Mouse (Mus musculus) embryonic facial prominence, embryonic 12.5 days (tissue): ENCODE measurements around the gene Kif16b. TPM values are rescaled to one million over a fixed set of nuclear protein-coding genes. Genes with fewer than 3 reads are reported as not detected.

Experiments used
- ATAC-seq: fragments of 200-750 bp; cut with Nextera tagmentation; 2 replicates; pipeline ENCODE4 v1.8.0; 2017; ENCODE audit not compliant: insufficient number of reproducible peaks, insufficient read depth, low FRiP score, low TSS enrichment
- H3K27ac ChIP-seq: fragments of 300-500 bp; sonication (generic); 2 replicates; pipeline ENCODE4 v1.5.1; 2016; ENCODE audit warnings: mild to moderate bottlenecking
- H3K27me3 ChIP-seq: fragments of 300-500 bp; sonication (generic); 2 replicates; pipeline ENCODE4 v1.6.1; 2016; ENCODE audit warnings: mild to moderate bottlenecking, moderate library complexity
- H3K36me3 ChIP-seq: fragments of 300-500 bp; sonication (generic); 2 replicates; pipeline ENCODE4 v1.6.1; 2016; ENCODE audit warnings: mild to moderate bottlenecking
- H3K4me1 ChIP-seq: fragments of 300-500 bp; sonication (generic); 2 replicates; pipeline ENCODE4 v1.6.1; 2016
- H3K4me2 ChIP-seq: fragments of 300-500 bp; sonication (generic); replicated peaks from 2 replicates; pipeline ENCODE4 v1.6.1; 2016; ENCODE audit warnings: mild to moderate bottlenecking, moderate library complexity
- H3K4me3 ChIP-seq: fragments of 300-500 bp; sonication (generic); 2 replicates; pipeline ENCODE4 v1.5.1; 2016; ENCODE audit warnings: mild to moderate bottlenecking
- H3K9ac ChIP-seq: fragments of 300-500 bp; sonication (generic); 2 replicates; pipeline ENCODE4 v1.6.1; 2016; ENCODE audit warnings: mild to moderate bottlenecking, moderate library complexity
- H3K9me3 ChIP-seq: fragments of 300-500 bp; sonication (generic); 2 replicates; pipeline ENCODE4 v1.6.1; 2016; ENCODE audit warnings: mild to moderate bottlenecking, moderate library complexity
- WGBS: fragments of 180-500 bp; shearing (Covaris S2); methylation state at CpG from one replicate; pipeline ENCODE4 v1.1.7; 2016; 5-methylcytosine and 5-hydroxymethylcytosine counted together
- polyA plus RNA-seq: library from polyadenylated mRNA; unstranded; fragments of >200 nt; fragmentation: Nextera tagmentation; extraction: Ambion mirVana; gene quantifications from 2 replicates; pipeline ENCODE4 v1.2.1, GENCODE M21; 2016

Kif16b gene
- polyA plus RNA-seq, 1 experiment from 2014 or later: 11.3 TPM

GRCm38 (mm10) chr2:142891283-142891682 is 10.0 kb downstream of the Kif16b start:
- ATAC-seq: no peak
- WGBS: 68% methylated on average over 2 of the region's 2 CpGs

GRCm38 (mm10) chr2:142884456-142884855 is 16.9 kb downstream of the Kif16b start:
- no peak overlapping the region for H3K4me2 ChIP-seq
- H3K27ac ChIP-seq: no peak overlapping the region
- H3K4me3 ChIP-seq: no peak overlapping the region
- no peaks in the 10 kb centered on the region for H3K9me3 ChIP-seq
- H3K36me3 ChIP-seq: no peaks in the 10 kb centered on the region
- H3K4me1 ChIP-seq: peaks cover 15% of the 10 kb centered on the region
- H3K27me3 ChIP-seq: no peaks in the 10 kb centered on the region
- ATAC-seq: no peak
- H3K9ac ChIP-seq: no peak overlapping the region
- 95% methylated on average over 4 of the region's 4 CpGs for WGBS

More at GRCm38 (mm10) chr2:142891283-142891682, 10.0 kb downstream of the Kif16b start:
- Histone ChIP-seq H3K4me3 (no peak overlapping the region), H3K36me3 (no peaks in the 10 kb centered on the region), H3K9me3 (no peaks in the 10 kb centered on the region), H3K27ac (no peak overlapping the region), H3K27me3 (no peaks in the 10 kb centered on the region), H3K9ac (no peak overlapping the region), H3K4me2 (no peak overlapping the region), H3K4me1 (peaks cover 10% of the 10 kb centered on the region)

GRCm38 (mm10) chr2:142883625-142883994 is 17.7 kb downstream of the Kif16b start:
- no peaks in the 10 kb centered on the region for H3K9me3 ChIP-seq
- ATAC-seq: no peak
- H3K27me3 ChIP-seq: no peaks in the 10 kb centered on the region
- H3K4me3 ChIP-seq: no peak overlapping the region
- H3K9ac ChIP-seq: no peak overlapping the region
- 73% methylated on average over 7 of the region's 7 CpGs for WGBS
- no peak overlapping the region for H3K27ac ChIP-seq
- H3K4me2 ChIP-seq: no peak overlapping the region
- no peaks in the 10 kb centered on the region for H3K36me3 ChIP-seq
- H3K4me1 ChIP-seq: peaks cover 15% of the 10 kb centered on the region

- peaks cover 15% of the 10 kb centered on the region for H3K4me1 ChIP-seq
- H3K27me3 ChIP-seq: no peaks in the 10 kb centered on the region
- H3K36me3 ChIP-seq: no peaks in the 10 kb centered on the region
- no peak overlapping the region for H3K4me3 ChIP-seq
- H3K27ac ChIP-seq: no peak overlapping the region
- 42% methylated on average over 7 of the region's 7 CpGs for WGBS
- 0 out of 2 replicates have a peak, but pooled peaks have one; percentile 28 for ATAC-seq
- no peak overlapping the region for H3K9ac ChIP-seq
- no peaks in the 10 kb centered on the region for H3K9me3 ChIP-seq
- H3K4me2 ChIP-seq: no peak overlapping the region
Measured at GRCm38 (mm10) chr2:142882871-142883624, 18.3 kb downstream of the Kif16b start.

- 24% methylated on average over 2 of the region's 2 CpGs for WGBS
- H3K4me3 ChIP-seq: no peak overlapping the region
- H3K4me1 ChIP-seq: peaks cover 15% of the 10 kb centered on the region
- no peaks in the 10 kb centered on the region for H3K9me3 ChIP-seq
- no peak overlapping the region for H3K9ac ChIP-seq
- no peaks in the 10 kb centered on the region for H3K27me3 ChIP-seq
- no peak for ATAC-seq
- H3K27ac ChIP-seq: no peak overlapping the region
- H3K36me3 ChIP-seq: no peaks in the 10 kb centered on the region
- no peak overlapping the region for H3K4me2 ChIP-seq
Measured at GRCm38 (mm10) chr2:142882466-142882865, 18.9 kb downstream of the Kif16b start.

GRCm38 (mm10) chr2:142881177-142881576 is 20.2 kb downstream of the Kif16b start:
- Histone ChIP-seq H3K27ac (no peak overlapping the region), H3K4me2 (no peak overlapping the region), H3K4me3 (no peak overlapping the region), H3K36me3 (no peaks in the 10 kb centered on the region), H3K4me1 (peaks cover 15% of the 10 kb centered on the region), H3K9me3 (no peaks in the 10 kb centered on the region), H3K9ac (no peak overlapping the region), H3K27me3 (no peaks in the 10 kb centered on the region)
- WGBS: 16% methylated on average over 4 of the region's 4 CpGs
- ATAC-seq: no peak

GRCm38 (mm10) chr2:142879257-142879818 is 22.0 kb downstream of the Kif16b start:
- Histone ChIP-seq H3K36me3 (no peaks in the 10 kb centered on the region), H3K4me3 (no peak overlapping the region), H3K4me1 (peaks cover 20% of the 10 kb centered on the region), H3K9me3 (no peaks in the 10 kb centered on the region), H3K27me3 (no peaks in the 10 kb centered on the region), H3K27ac (no peak overlapping the region), H3K4me2 (no peak overlapping the region), H3K9ac (no peak overlapping the region)
- no peak for ATAC-seq
- 46% methylated on average over 8 of the region's 8 CpGs for WGBS

- no peak overlapping the region for H3K4me3 ChIP-seq
- H3K27me3 ChIP-seq: no peaks in the 10 kb centered on the region
- no peak overlapping the region for H3K9ac ChIP-seq
- H3K36me3 ChIP-seq: no peaks in the 10 kb centered on the region
- no peaks in the 10 kb centered on the region for H3K9me3 ChIP-seq
- H3K4me2 ChIP-seq: no peak overlapping the region
- no peak for ATAC-seq
- H3K27ac ChIP-seq: no peak overlapping the region
- WGBS: 70% methylated on average over 2 of the region's 2 CpGs
- peaks cover 8% of the 10 kb centered on the region for H3K4me1 ChIP-seq
Measured at GRCm38 (mm10) chr2:142876636-142877035, 24.7 kb downstream of the Kif16b start.

GRCm38 (mm10) chr2:142875936-142876335 is 25.4 kb downstream of the Kif16b start:
- 60% methylated on average over 4 of the region's 4 CpGs for WGBS
- no peaks in the 10 kb centered on the region for H3K36me3 ChIP-seq
- no peak overlapping the region for H3K4me3 ChIP-seq
- H3K27me3 ChIP-seq: no peaks in the 10 kb centered on the region
- peaks cover 4% of the 10 kb centered on the region; the same call in 1 of the 2 replicates for H3K4me1 ChIP-seq
- no peaks in the 10 kb centered on the region for H3K9me3 ChIP-seq
- peak; percentile 44; the same call in 1 of the 2 replicates for ATAC-seq
- H3K4me2 ChIP-seq: no peak overlapping the region
- H3K9ac ChIP-seq: no peak overlapping the region
- no peak overlapping the region for H3K27ac ChIP-seq

GRCm38 (mm10) chr2:142874562-142874961 is 26.8 kb downstream of the Kif16b start:
- H3K36me3 ChIP-seq: no peaks in the 10 kb centered on the region
- 64% methylated on average over 2 of the region's 2 CpGs for WGBS
- H3K9me3 ChIP-seq: no peaks in the 10 kb centered on the region

GRCm38 (mm10) chr2:142870055-142870454 is 31.3 kb downstream of the Kif16b start:
- Histone ChIP-seq H3K9me3 (no peaks in the 10 kb centered on the region), H3K27me3 (no peaks in the 10 kb centered on the region), H3K36me3 (no peaks in the 10 kb centered on the region), H3K27ac (no peak overlapping the region), H3K4me3 (no peak overlapping the region), H3K9ac (no peak overlapping the region), H3K4me2 (no peak overlapping the region), H3K4me1 (peaks cover 4% of the 10 kb centered on the region; the same call in 1 of the 2 replicates)
- ATAC-seq: no peak
- WGBS: 89% methylated on average over 8 of the region's 8 CpGs

More at GRCm38 (mm10) chr2:142874562-142874961, 26.8 kb downstream of the Kif16b start:
- H3K27me3 ChIP-seq: no peaks in the 10 kb centered on the region
- H3K9ac ChIP-seq: no peak overlapping the region
- H3K27ac ChIP-seq: no peak overlapping the region
- ATAC-seq: no peak
- H3K4me2 ChIP-seq: no peak overlapping the region
- H3K4me1 ChIP-seq: peaks cover 4% of the 10 kb centered on the region; the same call in 1 of the 2 replicates
- H3K4me3 ChIP-seq: no peak overlapping the region

- H3K4me1 ChIP-seq: no peaks in the 10 kb centered on the region
- no peak overlapping the region for H3K4me2 ChIP-seq
- H3K9ac ChIP-seq: no peak overlapping the region
- WGBS: 85% methylated on average over 2 of the region's 2 CpGs
- H3K27me3 ChIP-seq: no peaks in the 10 kb centered on the region
- H3K4me3 ChIP-seq: no peak overlapping the region
- no peaks in the 10 kb centered on the region for H3K9me3 ChIP-seq
- no peak for ATAC-seq
- H3K27ac ChIP-seq: no peak overlapping the region
- peaks cover 4% of the 10 kb centered on the region; the same call in 1 of the 2 replicates for H3K36me3 ChIP-seq
Measured at GRCm38 (mm10) chr2:142867481-142867880, 33.9 kb downstream of the Kif16b start.
